10 mouse cellular contexts compared by ENCODE assay signal in the genomic region with DNA sequence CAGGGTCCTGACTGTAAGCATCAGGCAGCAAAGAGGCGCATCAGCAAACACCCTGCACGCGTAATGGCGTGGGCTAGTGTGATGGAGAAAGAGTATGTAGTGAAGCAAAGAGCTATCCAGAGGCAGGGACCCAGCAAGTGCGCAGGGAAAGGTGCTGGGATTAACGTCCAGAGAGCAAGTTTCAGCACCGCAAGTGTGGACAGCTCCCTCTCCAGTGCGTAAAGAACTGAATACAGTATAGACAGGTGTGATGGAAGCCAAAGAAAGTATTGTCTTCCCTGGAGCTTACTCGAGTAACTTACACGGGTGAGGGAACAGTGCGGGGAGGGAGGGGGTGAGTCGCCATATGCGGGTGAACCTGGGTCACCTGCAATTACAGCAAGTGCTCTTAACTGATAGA.
DNase-seq lines count a peak whose midpoint lies in the region; ATAC-seq lines count a peak whose summit lies in the region.
"Had no signal": no experiment of that assay in that cellular context is flagged by ENCODE, and none has a peak within 500 bp of the region (broad histone marks: within the 10 kb centered on the region; RNA-seq: fewer than 3 reads in every experiment).

No protein-coding gene starts in this region.

- peak; percentile 46 for DNase-seq in liver
- DNase-seq in liver, embryonic 11.5 days (ENCODE audit: low spot score), result no peak
- DNase-seq in kidney, postnatal 36 days, result peak; percentile 25 to 73
- DNase-seq in ovary, postnatal 14 days (ENCODE audit: low spot score), result peak; percentile 43
- DNase-seq in spleen, adult 12 weeks (ENCODE audit: low spot score), result no peak
- no peak for DNase-seq in heart, postnatal 25 days (ENCODE audit: low spot score)

- no peaks in the 10 kb centered on the region for H3K27me3 ChIP-seq in liver, embryonic 11.5 days (replicated peaks; ENCODE audit: control insufficient read depth, insufficient read depth, low read length)
- H3K27me3 ChIP-seq: stomach, embryonic 15.5 days had no signal

- H3K4me2 ChIP-seq in liver, embryonic 11.5 days, result no peak overlapping the region
- H3K4me2 ChIP-seq: stomach, embryonic 15.5 days had no signal

- ATAC-seq in liver, embryonic 11.5 days (replicated peaks; ENCODE audit: low FRiP score), result no peak
- ATAC-seq in common myeloid progenitor, adult 5-6 weeks (replicated peaks; ENCODE audit: low read depth, poor library complexity, severe bottlenecking), result 0 out of 2 replicates have a peak, but pooled peaks have one; percentile 42
- ATAC-seq in erythroid progenitor cell, adult 5-6 weeks (replicated peaks; ENCODE audit: low FRiP score, poor library complexity, severe bottlenecking), result no peak

- WGBS in liver, embryonic 11.5 days, result 38% methylated on average over 13 of the region's 13 CpGs

- H3K4me1 ChIP-seq in liver, embryonic 11.5 days (replicated peaks; ENCODE audit: control insufficient read depth, insufficient read depth, low read length), result no peaks in the 10 kb centered on the region
- H3K4me1 ChIP-seq: stomach, embryonic 15.5 days had no signal

- no peak overlapping the region for H3K27ac ChIP-seq in liver, embryonic 11.5 days (ENCODE audit: low read depth, low read length)
- H3K27ac ChIP-seq: macrophage; stomach, embryonic 15.5 days had no signal

- H3K9me3 ChIP-seq in liver, embryonic 11.5 days (ENCODE audit: control insufficient read depth, low read length), result no peaks in the 10 kb centered on the region
- H3K9me3 ChIP-seq: stomach, embryonic 15.5 days had no signal

- H3K4me3 ChIP-seq in liver, embryonic 11.5 days (ENCODE audit: low read depth, low read length), result no peak overlapping the region
- H3K4me3 ChIP-seq: stomach, embryonic 15.5 days had no signal

- H3K36me3 ChIP-seq in liver, embryonic 11.5 days (ENCODE audit: control insufficient read depth, insufficient read depth, low read length), result no peaks in the 10 kb centered on the region
- H3K36me3 ChIP-seq: stomach, embryonic 15.5 days had no signal

- intact Hi-C loops in heart, postnatal 25 days (cut with DNase I), result no loop called here

- no peak overlapping the region for H3K9ac ChIP-seq in liver, embryonic 11.5 days (ENCODE audit: low read depth, low read length)
- H3K9ac ChIP-seq: stomach, embryonic 15.5 days had no signal

Comparison
In these comparisons a context has a peak if more than half of its experiments do, and no peak if none do; other contexts are left out.
1. DNase-seq: peak in liver (single experiment), kidney, postnatal 36 days (2 of 2) and ovary, postnatal 14 days (single experiment); none in liver, embryonic 11.5 days (single experiment), spleen, adult 12 weeks (single experiment) and heart, postnatal 25 days (single experiment).